Mouse (Mus musculus) neutrophil, adult 59 days (primary cell): Measurements from ENCODE around the gene Tspear. TPM values are rescaled to one million over a fixed set of nuclear protein-coding genes. Genes with fewer than 3 reads are reported as not detected.

Experiments
- total RNA-seq, 2 experiments: library from RNA; stranded (reverse); gene quantifications; 1 replicate in 1 of 2; 2 replicates in 1 of 2; pipeline ENCODE4 v1.2.4; 2023

Tspear gene
- total RNA-seq: not detected

DNA sequence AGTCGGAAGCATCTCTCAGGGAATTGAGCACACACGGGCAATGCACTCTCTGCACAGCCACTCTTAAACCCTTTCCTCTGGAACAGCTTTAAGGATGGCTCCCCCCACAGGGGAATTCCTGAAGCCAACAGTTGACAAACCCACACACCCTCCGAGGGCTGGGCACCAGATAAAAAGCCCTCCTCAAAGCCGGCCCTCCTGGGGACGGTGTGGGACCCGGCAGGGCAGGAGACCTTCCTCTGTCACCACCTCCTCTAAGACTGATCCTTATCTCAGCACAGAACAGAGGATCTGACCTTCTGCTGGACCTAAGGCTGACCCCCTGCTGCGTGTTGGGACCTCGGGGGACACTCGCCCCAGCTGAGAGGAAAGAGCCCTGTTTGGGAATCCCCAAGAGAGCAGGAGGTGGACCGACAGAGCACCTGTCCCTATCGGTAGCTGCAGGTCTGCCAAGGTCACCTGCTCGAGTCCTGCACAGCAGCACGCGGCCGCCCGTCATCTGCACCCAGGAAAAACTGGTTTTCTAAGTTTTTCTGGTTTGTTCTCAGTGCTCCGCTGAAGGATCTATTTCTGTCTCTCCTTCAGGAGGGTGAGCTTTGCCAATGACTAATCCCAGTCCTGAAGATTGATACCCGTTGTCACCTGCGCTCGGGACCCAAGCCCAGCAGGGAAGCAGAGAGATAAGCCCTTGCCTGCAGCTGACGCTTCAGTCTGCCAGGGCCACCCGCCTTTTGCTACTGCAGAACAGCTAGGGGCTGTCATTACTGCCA is at the start of gene Tspear:
Gene Tspear (plus strand): TSS at position 675 of the 770 bp plus-strand sequence.

DNA sequence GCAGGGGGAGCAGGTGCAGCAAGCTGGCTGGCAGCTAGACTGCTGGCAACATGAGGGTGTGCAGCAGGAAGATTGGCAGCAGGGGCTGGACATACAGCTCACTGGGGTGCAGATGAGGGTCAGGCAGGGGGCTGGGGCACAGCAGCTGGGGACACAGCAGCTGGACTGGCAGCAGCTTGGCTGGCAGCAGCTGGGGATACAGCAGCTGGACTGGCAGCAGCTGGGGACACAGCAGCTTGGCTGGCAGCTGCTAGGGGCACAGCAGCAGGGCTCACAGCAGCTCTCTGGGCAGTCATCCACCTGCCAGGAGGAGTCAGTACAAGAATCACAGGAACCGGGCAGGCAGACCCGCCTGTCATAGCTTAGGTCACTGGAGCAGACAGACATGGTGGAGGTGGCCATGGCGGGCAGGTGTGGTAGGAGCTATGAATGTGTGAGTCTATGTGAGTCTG is 4.0 kb downstream of the Tspear start, which contains the start of gene Gm19402:
Gene Gm19402 (minus strand): TSS at position 402 of the 452 bp plus-strand sequence.

DNA sequence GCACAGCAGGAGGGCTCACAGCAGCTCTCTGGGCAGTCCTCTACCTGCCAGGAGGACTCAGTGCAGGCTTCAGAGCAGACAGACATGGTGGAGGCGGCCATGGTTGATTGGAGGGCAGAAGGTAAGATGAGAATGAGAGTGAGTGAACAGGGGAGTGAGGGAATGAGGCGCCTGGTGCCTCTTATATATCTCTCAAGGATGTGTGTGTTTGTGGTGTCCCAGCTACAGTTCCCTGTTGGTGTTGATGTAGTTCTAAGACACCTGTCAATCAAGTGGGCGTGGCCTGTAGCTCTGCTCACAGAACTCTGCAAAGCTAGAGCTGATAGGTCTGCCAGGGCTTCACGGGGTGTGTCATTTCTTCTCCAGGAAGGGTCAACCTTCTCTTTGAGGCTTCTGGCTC is 10.8 kb downstream of the Tspear start, which contains the start of gene Gm9508:
Gene Gm9508 (minus strand): TSS at position 101 of the 400 bp plus-strand sequence.

DNA sequence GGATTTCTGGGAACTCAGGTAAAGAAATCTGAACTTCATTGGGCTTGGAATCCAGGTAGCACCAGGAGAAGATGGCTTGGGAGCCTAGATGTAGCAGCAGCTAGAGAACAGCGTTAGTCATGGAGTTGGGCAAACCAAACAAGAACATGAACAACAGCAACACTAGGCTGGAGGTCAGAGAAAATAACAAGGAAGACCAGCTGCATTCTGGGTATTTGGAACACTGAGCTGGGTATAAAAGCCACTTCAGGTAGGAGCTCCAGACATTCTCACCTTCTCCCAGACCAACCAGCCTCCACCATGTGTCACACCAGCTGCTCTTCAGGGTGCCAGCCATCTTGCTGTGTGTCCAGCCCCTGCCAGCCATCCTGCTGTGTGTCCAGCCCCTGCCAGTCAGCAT is 20.0 kb downstream of the Tspear start, which contains the start of gene Gm10272:
Gene Gm10272 (plus strand): TSS at position 301 of the 400 bp plus-strand sequence.

DNA sequence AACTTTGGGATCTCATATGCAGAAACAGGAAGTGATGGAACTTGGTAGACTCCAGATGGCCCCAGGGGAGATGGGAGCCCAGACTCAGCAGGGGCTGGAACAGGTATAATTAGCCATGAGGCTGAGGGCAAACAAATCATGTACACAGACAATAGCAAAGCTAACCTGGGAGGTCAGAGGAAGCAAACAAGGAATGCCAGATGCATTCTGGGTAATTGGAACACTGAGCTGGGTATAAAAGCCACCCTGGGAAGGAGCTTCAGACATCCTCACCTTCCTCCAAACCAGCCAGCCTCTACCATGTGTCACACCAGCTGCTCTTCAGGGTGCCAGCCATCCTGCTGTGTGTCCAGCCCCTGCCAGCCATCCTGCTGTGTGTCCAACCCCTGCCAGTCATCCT is 24.8 kb downstream of the Tspear start, which contains the start of gene Gm10024:
Gene Gm10024 (plus strand): TSS at position 301 of the 400 bp plus-strand sequence.

DNA sequence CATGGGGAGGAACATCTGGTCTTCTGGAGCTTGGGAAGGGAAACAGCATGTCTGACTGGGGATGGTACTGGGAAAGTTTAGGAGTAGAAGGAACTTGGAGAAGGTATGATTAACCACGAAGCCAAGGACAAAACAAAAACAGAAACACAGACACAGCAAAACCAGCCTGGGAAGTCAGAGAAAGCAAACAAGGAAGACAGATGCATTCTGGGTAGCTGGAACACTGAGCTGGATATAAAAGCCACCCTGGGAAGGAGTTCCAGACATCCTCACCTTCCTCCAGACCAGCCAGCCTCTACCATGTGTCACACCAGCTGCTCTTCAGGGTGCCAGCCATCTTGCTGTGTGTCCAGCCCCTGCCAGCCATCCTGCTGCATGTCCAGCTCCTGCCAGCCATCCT is 29.1 kb downstream of the Tspear start, which contains the start of gene Gm10142:
Gene Gm10142 (plus strand): TSS at position 301 of the 400 bp plus-strand sequence.

DNA sequence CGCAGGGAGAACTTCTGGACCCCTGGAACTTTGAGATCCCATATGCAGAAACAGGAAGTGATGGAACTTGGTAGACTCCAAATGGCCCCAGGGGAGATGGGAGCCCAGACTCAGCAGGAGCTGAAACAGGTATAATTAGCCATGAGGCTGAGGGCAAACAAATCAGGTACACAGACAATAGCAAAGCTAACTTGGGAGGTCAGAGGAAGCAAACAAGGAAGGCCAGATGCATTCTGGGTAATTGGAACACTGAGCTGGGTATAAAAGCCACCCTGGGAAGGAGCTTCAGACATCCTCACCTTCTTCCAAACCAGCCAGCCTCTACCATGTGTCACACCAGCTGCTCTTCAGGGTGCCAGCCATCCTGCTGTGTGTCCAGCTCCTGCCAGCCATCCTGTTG is 33.9 kb downstream of the Tspear start, which contains the start of gene Krtap12-1:
Gene Krtap12-1 (plus strand): TSS at position 301 of the 400 bp plus-strand sequence.

DNA sequence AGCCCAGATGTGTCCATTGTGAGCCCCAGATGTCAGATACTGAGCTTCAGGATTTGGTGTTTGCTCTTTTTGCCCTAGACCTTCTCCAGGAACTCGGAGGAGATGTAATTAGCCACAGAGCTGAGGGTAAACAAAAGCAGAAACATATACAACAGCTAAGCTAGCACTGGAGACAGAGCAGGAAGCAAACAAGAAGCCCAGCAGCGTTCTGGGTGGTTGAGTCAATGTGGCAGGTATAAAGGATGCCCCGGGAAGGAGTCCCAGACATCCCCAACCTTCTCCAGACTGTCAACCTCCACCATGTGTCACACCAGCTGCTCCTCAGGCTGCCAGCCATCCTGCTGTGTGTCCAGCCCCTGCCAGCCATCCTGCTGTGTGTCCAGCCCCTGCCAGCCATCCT is 39.8 kb downstream of the Tspear start, which contains the start of gene Gm10100:
Gene Gm10100 (plus strand): TSS at position 301 of the 400 bp plus-strand sequence.

DNA sequence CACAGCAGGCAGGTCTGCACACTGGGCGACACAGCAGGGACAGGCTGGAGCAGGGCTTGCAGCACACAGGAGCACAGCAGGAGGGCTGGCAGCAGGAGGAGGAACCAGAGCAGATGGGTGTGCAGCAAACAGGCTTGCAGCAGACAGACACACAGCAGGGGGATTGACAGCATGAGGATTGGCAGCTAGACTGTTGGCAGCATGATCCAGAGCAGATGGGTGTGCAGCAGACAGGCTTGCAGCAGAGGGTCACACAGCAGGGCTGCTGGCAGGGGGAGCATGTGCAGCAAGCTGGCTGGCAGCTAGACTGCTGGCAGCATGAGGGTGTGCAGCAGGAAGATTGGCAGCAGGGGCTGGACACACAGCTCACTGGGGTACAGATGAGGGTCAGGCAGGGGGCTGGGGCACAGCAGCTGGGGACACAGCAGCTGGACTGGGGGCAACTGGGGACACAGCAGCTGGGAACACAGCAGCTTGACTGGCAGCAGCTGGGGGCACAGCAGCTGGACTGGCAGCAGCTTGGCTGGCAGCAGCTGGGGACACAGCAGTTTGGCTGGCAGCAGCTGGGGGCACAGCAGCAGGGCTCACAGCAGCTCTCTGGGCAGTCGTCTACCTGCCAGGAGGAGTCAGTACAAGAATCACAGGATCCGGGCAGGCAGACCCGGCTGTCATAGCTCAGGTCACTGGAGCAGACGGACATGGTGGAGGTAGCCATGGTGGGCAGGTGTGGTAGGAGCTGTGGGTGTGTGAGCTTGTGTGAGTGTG is 55.7 kb downstream of the Tspear start, which contains the start of gene Gm18596:
Gene Gm18596 (minus strand): TSS at position 715 of the 765 bp plus-strand sequence.

DNA sequence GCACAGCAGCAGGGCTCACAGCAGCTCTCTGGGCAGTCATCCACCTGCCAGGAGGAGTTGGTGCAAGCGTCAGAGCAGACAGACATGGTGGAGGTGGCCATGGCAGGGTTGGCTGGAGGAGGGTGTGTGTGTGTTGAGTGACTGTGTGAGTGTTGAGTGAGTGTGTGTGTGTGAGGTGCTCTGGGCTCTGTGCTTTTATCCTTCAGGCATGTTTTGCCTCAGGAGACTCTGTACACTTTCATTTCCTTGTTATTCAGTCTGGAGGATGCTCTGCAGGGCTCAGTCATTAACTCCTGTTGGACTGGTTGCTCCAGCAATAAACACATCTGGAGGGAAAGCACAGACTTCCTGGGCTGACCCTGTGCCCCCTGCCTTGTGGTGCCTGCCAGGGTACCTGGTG is 64.9 kb downstream of the Tspear start, which contains the start of gene Gm9736:
Gene Gm9736 (minus strand): TSS at position 101 of the 400 bp plus-strand sequence.

DNA sequence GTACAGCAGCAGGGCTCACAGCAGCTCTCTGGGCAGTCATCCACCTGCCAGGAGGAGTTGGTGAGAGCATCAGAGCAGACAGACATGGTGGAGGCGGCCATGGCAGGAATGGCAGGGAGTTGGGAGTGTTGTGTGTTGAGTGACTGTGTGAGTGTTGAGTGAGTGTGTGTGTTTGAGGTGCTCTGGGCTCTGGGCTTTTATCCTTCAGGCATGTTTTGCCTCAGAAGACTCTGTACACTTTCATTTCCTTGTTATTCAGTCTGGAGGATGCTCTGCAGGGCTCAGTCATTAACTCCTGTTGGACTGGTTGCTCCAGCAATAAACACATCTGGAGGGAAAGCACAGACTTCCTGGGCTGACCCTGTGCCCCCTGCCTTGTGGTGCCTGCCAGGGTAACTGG is 73.2 kb downstream of the Tspear start, which contains the start of gene Gm3233:
Gene Gm3233 (minus strand): TSS at position 101 of the 400 bp plus-strand sequence.

DNA sequence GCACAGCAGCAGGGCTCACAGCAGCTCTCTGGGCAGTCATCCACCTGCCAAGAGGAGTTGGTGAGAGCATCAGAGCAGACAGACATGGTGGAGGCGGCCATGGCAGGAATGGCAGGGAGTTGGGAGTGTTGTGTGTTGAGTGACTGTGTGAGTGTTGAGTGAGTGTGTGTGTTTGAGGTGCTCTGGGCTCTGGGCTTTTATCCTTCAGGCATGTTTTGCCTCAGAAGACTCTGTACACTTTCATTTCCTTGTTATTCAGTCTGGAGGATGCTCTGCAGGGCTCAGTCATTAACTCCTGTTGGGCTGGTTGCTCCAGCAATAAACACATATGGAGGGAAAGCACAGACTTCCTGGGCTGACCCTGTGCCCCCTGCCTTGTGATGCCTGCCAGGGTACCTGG is 84.9 kb downstream of the Tspear start, which contains the start of gene Gm3238:
Gene Gm3238 (minus strand): TSS at position 101 of the 400 bp plus-strand sequence.

DNA sequence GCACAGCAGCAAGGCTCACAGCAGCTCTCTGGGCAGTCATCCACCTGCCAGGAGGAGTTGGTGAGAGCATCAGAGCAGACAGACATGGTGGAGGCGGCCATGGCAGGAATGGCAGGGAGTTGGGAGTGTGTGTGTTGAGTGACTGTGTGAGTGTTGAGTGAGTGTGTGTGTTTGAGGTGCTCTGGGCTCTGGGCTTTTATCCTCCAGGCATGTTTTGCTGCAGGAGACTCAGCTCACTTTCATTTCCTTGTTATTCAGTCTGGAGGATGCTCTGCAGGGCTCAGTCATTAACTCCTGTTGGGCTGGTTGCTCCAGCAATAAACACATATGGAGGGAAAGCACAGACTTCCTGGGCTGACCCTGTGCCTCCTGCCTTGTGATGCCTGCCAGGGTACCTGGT is 90.5 kb downstream of the Tspear start, which contains the start of gene Gm7138:
Gene Gm7138 (minus strand): TSS at position 101 of the 400 bp plus-strand sequence.

DNA sequence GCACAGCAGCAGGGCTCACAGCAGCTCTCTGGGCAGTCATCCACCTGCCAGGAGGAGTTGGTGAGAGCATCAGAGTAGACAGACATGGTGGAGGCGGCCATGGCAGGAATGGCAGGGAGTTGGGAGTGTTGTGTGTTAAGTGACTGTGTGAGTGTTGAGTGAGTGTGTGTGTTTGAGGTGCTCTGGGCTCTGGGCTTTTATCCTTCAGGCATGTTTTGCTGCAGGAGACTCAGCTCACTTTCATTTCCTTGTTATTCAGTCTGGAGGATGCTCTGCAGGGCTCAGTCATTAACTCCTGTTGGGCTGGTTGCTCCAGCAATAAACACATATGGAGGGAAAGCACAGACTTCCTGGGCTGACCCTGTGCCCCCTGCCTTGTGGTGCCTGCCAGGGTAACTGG is 96.1 kb downstream of the Tspear start, which contains the start of gene Gm3250:
Gene Gm3250 (minus strand): TSS at position 101 of the 400 bp plus-strand sequence.

DNA sequence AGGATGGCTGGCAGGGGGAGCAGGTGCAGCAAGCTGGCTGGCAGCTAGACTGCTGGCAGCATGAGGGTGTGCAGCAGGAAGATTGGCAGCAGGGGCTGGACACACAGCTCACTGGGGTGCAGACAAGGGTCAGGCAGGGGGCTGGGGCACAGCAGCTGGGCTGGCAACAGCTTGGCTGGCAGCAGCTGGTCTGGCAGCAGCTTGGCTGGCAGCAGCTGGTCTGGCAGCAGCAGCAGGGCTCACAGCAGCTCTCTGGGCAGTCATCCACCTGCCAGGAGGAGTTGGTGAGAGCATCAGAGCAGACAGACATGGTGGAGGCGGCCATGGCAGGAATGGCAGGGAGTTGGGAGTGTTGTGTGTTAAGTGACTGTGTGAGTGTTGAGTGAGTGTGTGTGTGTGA is 101.5 kb downstream of the Tspear start, which contains the start of gene Gm7137:
Gene Gm7137 (minus strand): TSS at position 325 of the 400 bp plus-strand sequence.

DNA sequence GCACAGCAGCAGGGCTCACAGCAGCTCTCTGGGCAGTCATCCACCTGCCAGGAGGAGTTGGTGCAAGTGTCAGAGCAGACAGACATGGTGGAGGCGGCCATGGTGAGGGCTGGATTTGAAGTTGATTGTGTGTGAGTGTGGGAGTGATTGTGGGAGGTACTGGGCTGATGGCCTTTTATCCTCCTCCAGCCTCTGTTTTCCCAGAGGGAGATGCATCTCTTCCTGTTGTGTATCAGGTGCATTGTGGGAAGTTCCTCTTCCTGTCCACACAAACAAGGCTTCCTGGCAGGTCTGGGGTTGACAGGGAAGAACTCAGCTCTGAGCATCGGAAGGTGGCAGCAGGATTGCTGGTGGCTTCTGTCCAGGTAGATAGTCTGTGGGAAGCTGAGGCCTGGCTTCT is 108.6 kb downstream of the Tspear start, which contains the start of gene Gm9639:
Gene Gm9639 (minus strand): TSS at position 101 of the 400 bp plus-strand sequence.

DNA sequence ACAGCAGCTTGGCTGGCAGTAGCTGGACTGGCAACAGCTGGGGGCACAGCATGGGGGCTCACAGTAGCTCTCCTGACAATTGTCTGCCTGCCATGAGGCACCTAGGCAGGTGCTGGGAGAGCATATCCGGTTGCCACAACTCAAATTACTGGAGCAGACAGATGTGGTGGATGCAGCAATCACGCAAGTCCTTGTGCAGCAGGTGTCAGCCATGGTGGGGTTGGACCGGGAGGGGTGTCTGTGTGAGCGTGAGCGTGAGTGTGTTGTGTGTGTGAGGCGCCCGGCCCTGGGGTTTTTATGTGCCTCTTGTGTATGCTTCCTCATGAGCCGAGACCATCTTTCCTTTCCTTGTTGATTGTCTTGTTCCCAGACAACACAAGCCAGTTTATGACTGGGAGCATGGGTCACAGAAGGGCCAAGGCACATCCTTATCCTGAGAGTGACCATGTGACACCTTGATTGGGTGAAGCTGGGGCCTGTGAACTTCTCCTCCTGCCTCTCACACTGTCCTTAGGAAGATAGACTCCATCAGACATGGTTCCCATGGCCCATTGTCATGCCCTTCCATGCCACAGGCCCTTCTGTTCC is 112.6 kb downstream of the Tspear start, which contains the start of gene Gm19668:
Gene Gm19668 (minus strand): TSS at position 213 of the 588 bp plus-strand sequence.

DNA sequence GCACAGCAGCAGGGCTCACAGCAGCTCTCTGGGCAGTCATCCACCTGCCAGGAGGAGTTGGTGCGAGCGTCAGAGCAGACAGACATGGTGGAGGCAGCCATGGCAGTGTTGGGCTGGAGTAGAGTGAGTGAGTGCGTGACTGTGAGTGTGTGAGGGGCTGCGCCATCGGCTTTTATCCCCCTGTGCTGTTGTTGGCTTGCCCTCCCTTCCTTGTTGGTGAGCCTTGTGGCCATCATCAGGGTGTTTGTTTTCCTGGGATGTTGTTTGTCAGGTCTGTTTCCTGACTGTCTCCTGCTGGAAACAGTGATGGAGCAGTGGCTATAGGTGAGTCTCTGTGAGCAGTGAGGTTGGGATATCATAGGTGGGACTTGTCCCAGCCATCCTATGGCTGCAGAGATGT is 125.4 kb downstream of the Tspear start, which contains the start of gene Gm9507:
Gene Gm9507 (minus strand): TSS at position 101 of the 400 bp plus-strand sequence.

DNA sequence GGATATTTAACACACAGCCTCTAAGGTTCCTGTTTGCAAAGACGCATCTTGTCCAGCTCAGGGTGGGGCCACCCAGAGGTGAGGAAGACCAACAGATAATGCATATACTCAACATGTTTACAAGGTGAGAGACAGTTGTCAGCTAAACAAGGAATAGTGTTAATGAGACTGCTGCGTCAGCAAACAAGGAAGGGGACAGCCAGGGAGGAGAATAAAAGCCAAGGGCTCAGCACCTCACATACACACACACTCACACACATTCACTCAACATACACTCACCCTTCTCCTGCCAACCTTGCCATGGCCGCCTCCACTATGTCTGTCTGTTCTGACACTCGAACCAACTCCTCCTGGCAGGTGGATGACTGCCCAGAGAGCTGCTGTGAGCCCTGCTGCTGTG is 128.0 kb downstream of the Tspear start, which contains the start of gene Gm2696:
Gene Gm2696 (plus strand): TSS at position 301 of the 400 bp plus-strand sequence.

DNA sequence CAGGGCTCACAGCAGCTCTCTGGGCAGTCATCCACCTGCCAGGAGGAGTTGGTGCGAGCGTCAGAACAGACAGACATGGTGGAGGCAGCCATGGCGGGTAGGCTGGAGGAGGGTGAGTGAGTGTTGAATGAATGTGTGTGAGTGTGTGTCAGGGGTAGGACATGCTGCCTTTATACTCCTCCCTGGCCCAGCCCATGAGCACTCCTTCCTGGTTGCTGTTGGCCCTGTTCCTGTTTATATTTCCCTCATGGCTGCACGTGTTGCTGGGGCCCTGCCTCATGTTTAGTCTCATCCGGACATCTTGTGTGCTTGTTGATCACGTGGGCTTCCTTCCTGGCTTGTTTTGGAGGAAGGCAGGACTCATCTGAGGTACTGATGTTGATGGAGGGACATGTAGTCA is 140.6 kb downstream of the Tspear start, which contains the start of gene Krtap10-4:
Gene Krtap10-4 (minus strand): TSS at position 145 of the 400 bp plus-strand sequence.

DNA sequence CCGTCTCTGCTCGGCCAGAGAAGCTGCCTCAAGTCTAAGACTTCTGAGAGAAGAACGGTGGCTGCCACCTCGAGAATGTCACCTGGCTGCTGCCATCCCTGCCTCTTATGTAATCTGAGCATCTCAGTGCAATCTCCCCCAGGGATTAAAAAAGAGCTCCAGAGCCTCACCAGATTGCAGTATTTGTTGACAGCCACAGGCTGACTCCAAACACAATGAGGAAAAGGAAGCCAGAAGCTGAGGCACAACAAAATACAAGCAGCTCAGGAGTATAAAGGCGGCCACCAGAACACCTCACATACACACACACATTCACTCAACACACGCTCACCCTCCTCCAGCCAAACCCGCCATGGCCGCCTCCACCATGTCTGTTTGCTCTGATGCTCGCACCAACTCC is 149.3 kb downstream of the Tspear start, which contains the start of gene Krtap10-10:
Gene Krtap10-10 (plus strand): TSS at position 301 of the 400 bp plus-strand sequence.

DNA sequence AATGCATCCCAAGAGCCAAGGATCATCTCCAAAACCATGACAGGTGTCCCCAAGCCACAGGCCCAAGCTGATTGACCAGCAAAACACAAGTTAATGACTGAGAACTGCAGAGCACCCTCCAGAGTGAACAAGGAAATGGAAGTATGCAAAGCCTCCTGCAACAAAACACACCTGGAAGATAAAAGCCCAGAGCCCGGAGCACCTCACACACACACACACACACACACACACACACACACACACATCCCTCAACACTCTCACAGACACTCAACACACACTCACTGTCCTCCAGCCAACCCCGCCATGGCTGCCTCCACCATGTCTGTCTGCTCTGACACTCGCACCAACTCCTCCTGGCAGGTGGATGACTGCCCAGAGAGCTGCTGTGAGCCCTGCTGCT is 160.1 kb downstream of the Tspear start, which contains the start of gene Gm36176:
Gene Gm36176 (plus strand): TSS at position 301 of the 400 bp plus-strand sequence.

